Mouse (Mus musculus): ENCODE results near the gene Rnf4. TPM values are rescaled to one million over a fixed set of nuclear protein-coding genes. Genes with fewer than 3 reads are reported as not detected.

Rnf4 gene
- polyA plus RNA-seq, 1 experiment from 2014 or later = 213 TPM

Other genes starting within 250 kb of the Rnf4 start
- 0.61 and 1.1 TPM in 2 replicates for gene Poln, start 166.8 kb upstream of the Rnf4 start, polyA plus RNA-seq (2014; fragmentation: Nextera tagmentation; extraction: Ambion mirVana)
- 45.1 and 46.1 TPM in 2 replicates for gene Haus3, start 166.8 kb upstream of the Rnf4 start, polyA plus RNA-seq (2014; fragmentation: Nextera tagmentation; extraction: Ambion mirVana)
- gene Mxd4, start 148.6 kb upstream of the Rnf4 start, polyA plus RNA-seq (2014; fragmentation: Nextera tagmentation; extraction: Ambion mirVana) = 46.1 and 53.0 TPM in 2 replicates
- gene Zfyve28, start 47.8 kb upstream of the Rnf4 start, polyA plus RNA-seq (2014; fragmentation: Nextera tagmentation; extraction: Ambion mirVana) = 0.14 and 0.37 TPM in 2 replicates
- not detected in 2 replicates for gene Cfap99, start 47.7 kb upstream of the Rnf4 start, polyA plus RNA-seq (2014; fragmentation: Nextera tagmentation; extraction: Ambion mirVana)
- 17.7 and 18.4 TPM in 2 replicates for gene Fam193a, start 33.6 kb downstream of the Rnf4 start, polyA plus RNA-seq (2014; fragmentation: Nextera tagmentation; extraction: Ambion mirVana)
- 10.8 and 16.1 TPM in 2 replicates for gene Tnip2, start 177.7 kb downstream of the Rnf4 start, polyA plus RNA-seq (2014; fragmentation: Nextera tagmentation; extraction: Ambion mirVana)
- 9.0 and 11.1 TPM in 2 replicates for gene Sh3bp2, start 189.5 kb downstream of the Rnf4 start, polyA plus RNA-seq (2014; fragmentation: Nextera tagmentation; extraction: Ambion mirVana)
- gene Add1, start 237.4 kb downstream of the Rnf4 start, polyA plus RNA-seq (2014; fragmentation: Nextera tagmentation; extraction: Ambion mirVana) = 124 and 183 TPM in 2 replicates

Data from kidney, embryonic 14.5 days (tissue).